Mouse (Mus musculus): Measurements from ENCODE around the gene Shisa4.

- no peak for TF ChIP-seq POLR2A (IDR thresholded peaks at IDR 0.05; ENCODE audit: insufficient read length, low read depth)
- no peak for TF ChIP-seq MYOG (IDR thresholded peaks at IDR 0.05; ENCODE audit: control insufficient read depth in 1 of 3, insufficient read depth in 1 of 3, insufficient read length in 2 of 3, low read depth in 2 of 3)
- TF ChIP-seq POLR2AphosphoS2 (IDR thresholded peaks at IDR 0.05; ENCODE audit: insufficient read length, low read depth), result no peak
- TF ChIP-seq E2F4 (IDR thresholded peaks at IDR 0.05; ENCODE audit: insufficient read depth), result no peak
- no peak for TF ChIP-seq CEBPB (IDR thresholded peaks at IDR 0.05; ENCODE audit: insufficient read depth, poor library complexity, severe bottlenecking)
- TF ChIP-seq TCF12 (IDR thresholded peaks at IDR 0.05; ENCODE audit: insufficient read depth, poor library complexity, severe bottlenecking), result no peak
- no peak for TF ChIP-seq MAX (IDR thresholded peaks at IDR 0.05; ENCODE audit: low read depth)
- no peak for TF ChIP-seq USF1 (IDR thresholded peaks at IDR 0.05; ENCODE audit: low read depth)
- no peak for TF ChIP-seq SRF (IDR thresholded peaks at IDR 0.05; ENCODE audit: control insufficient read depth, insufficient read length, low read depth)
These were observed 23.1 kb downstream of the Shisa4 start for GRCm38 (mm10) chr1:135351953-135352352.
